11 mouse cellular contexts compared by ENCODE assay signal in the genomic region with DNA sequence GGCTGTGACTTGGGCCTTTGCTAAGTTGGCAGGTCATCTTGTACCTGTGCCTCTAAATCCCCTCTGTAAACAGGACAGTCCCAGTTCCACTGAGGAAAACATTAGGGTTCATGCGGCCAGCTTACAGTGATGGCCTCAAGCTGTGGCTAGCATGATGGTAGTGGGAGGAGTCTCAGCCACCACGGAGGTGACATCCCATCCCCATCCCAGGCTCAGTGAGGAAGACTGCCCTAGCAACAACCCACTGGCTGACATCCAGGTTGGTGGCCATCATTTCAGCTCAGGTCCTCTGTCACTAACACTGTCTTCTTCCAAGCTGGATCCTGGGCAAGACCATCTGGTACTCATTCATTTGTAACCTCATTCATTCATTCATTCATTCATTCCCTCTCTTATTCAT. TPM values are rescaled to one million over a fixed set of nuclear protein-coding genes. Genes with fewer than 3 reads are reported as not detected.
DNase-seq lines count a peak whose midpoint lies in the region; ATAC-seq and TF ChIP-seq lines count a peak whose summit lies in the region.
"Had no signal": no experiment of that assay in that cellular context is flagged by ENCODE, and none has a peak within 500 bp of the region (broad histone marks: within the 10 kb centered on the region; RNA-seq: fewer than 3 reads in every experiment).

No protein-coding gene starts in this region.

- no peaks in the 10 kb centered on the region for H3K9me3 ChIP-seq in forebrain, embryonic 15.5 days
- H3K9me3 ChIP-seq in hindbrain, embryonic 12.5 days (replicated peaks): no peaks in the 10 kb centered on the region
- no peaks in the 10 kb centered on the region for H3K9me3 ChIP-seq in midbrain, embryonic 16.5 days (replicated peaks; ENCODE audit: control insufficient read depth, low read length, poor library complexity, severe bottlenecking)
- H3K9me3 ChIP-seq in liver, embryonic 12.5 days (replicated peaks): no peaks in the 10 kb centered on the region

- peak overlapping the region; percentile 5 for H3K27ac ChIP-seq in left cerebral cortex, adult 2 months
- H3K27ac ChIP-seq in forebrain, embryonic 15.5 days (replicated peaks): peak overlapping the region; percentile 85
- H3K27ac ChIP-seq in hindbrain, embryonic 12.5 days: peak overlapping the region; percentile 90
- H3K27ac ChIP-seq in midbrain, embryonic 16.5 days (ENCODE audit: low read length): peak overlapping the region; percentile 36; the same call in 1 of the 2 replicates
- H3K27ac ChIP-seq in liver, embryonic 12.5 days: no peak overlapping the region

- TF ChIP-seq CTCF in left cerebral cortex, adult 2 months (IDR thresholded peaks at IDR 0.05): no peak

- no peak for DNase-seq in left cerebral cortex, adult 2 months (ENCODE audit: extremely low spot score in 1 of 2, low spot score in 2 of 2)
- DNase-seq in left cerebral cortex, postnatal 10 days (ENCODE audit: extremely low spot score in 1 of 2, low spot score in 2 of 2): no peak
- no peak for DNase-seq in frontal cortex, adult 2 months (ENCODE audit: extremely low spot score in 1 of 2, low spot score in 1 of 2)
- DNase-seq: kidney, adult 18-20 months; kidney, postnatal 4 days had no signal

- ATAC-seq in forebrain, embryonic 15.5 days (replicated peaks): peak; percentile 15; the same call in 1 of the 2 replicates
- peak; percentile 8; the same call in 1 of the 2 replicates for ATAC-seq in hindbrain, embryonic 12.5 days (ENCODE audit: low FRiP score)
- peak; percentile 3; the same call in 1 of the 2 replicates for ATAC-seq in midbrain, embryonic 16.5 days
- no peak for ATAC-seq in liver, embryonic 12.5 days

- H3K36me3 ChIP-seq in forebrain, embryonic 15.5 days: no peaks in the 10 kb centered on the region
- no peaks in the 10 kb centered on the region for H3K36me3 ChIP-seq in hindbrain, embryonic 12.5 days
- H3K36me3 ChIP-seq in midbrain, embryonic 16.5 days (ENCODE audit: control insufficient read depth, insufficient read depth, low read length): no peaks in the 10 kb centered on the region
- H3K36me3 ChIP-seq in liver, embryonic 12.5 days: no peaks in the 10 kb centered on the region

- no peak overlapping the region for H3K9ac ChIP-seq in forebrain, embryonic 15.5 days (replicated peaks)
- no peak overlapping the region for H3K9ac ChIP-seq in hindbrain, embryonic 12.5 days
- H3K9ac ChIP-seq in midbrain, embryonic 16.5 days (ENCODE audit: low read depth, low read length): no peak overlapping the region
- H3K9ac ChIP-seq in liver, embryonic 12.5 days: no peak overlapping the region

- H3K4me1 ChIP-seq in forebrain, embryonic 15.5 days: peaks cover 63% of the 10 kb centered on the region
- H3K4me1 ChIP-seq in hindbrain, embryonic 12.5 days: peaks cover 59% of the 10 kb centered on the region
- peaks cover 45% of the 10 kb centered on the region for H3K4me1 ChIP-seq in midbrain, embryonic 16.5 days (ENCODE audit: control insufficient read depth, insufficient read depth, low read length)
- H3K4me1 ChIP-seq in liver, embryonic 12.5 days: peaks cover 11% of the 10 kb centered on the region; the same call in 1 of the 2 replicates

- H3K4me3 ChIP-seq in left cerebral cortex, adult 2 months: no peak overlapping the region
- H3K4me3 ChIP-seq in forebrain, embryonic 15.5 days: no peak overlapping the region
- H3K4me3 ChIP-seq in hindbrain, embryonic 12.5 days: no peak overlapping the region
- H3K4me3 ChIP-seq in midbrain, embryonic 16.5 days (ENCODE audit: low read depth, low read length): no peak overlapping the region
- H3K4me3 ChIP-seq in liver, embryonic 12.5 days: no peak overlapping the region

- H3K27me3 ChIP-seq in forebrain, embryonic 15.5 days: no peaks in the 10 kb centered on the region
- H3K27me3 ChIP-seq in hindbrain, embryonic 12.5 days: no peaks in the 10 kb centered on the region
- no peaks in the 10 kb centered on the region for H3K27me3 ChIP-seq in midbrain, embryonic 16.5 days (ENCODE audit: control insufficient read depth, insufficient read depth, low read depth, low read length)
- no peaks in the 10 kb centered on the region for H3K27me3 ChIP-seq in liver, embryonic 12.5 days (replicated peaks)

- intact Hi-C loops in left cerebral cortex, adult 2 months (cut with DNase I): no loop called here
- intact Hi-C loops in left cerebral cortex, postnatal 10 days (cut with DNase I): no loop called here

- WGBS in forebrain, embryonic 15.5 days: 50% methylated on average over 2 of the region's 2 CpGs
- WGBS in hindbrain, embryonic 12.5 days: 53% methylated on average over 2 of the region's 2 CpGs
- WGBS in midbrain, embryonic 16.5 days: 63% methylated on average over 2 of the region's 2 CpGs
- WGBS in liver, embryonic 12.5 days (ENCODE audit: insufficient replicate concordance): 51% methylated on average over 2 of the region's 2 CpGs

- 0 out of 2 replicates have a peak overlapping the region, but pooled peaks have one; percentile 0 for H3K4me2 ChIP-seq in forebrain, embryonic 15.5 days (replicated peaks)
- H3K4me2 ChIP-seq in hindbrain, embryonic 12.5 days (replicated peaks): no peak overlapping the region
- no peak overlapping the region for H3K4me2 ChIP-seq in midbrain, embryonic 16.5 days (ENCODE audit: low read length)
- no peak overlapping the region for H3K4me2 ChIP-seq in liver, embryonic 12.5 days
- H3K4me2 ChIP-seq: heart, embryonic 11.5 days; liver, embryonic 11.5 days had no signal

RNA-seq across cellular contexts. Expression of a gene that starts 12.0 kb away (rescaled TPM):
- total RNA-seq in left cerebral cortex, adult 2 months (2021): 100 to 1,000 TPM; 136 to 167 TPM
- total RNA-seq in left cerebral cortex, postnatal 10 days (2021): 100 to 1,000 TPM; 385 to 392 TPM
- 84.9 and 85.7 TPM in 2 replicates for polyA plus RNA-seq in forebrain, embryonic 15.5 days (2015; fragmentation: Nextera tagmentation; extraction: Ambion mirVana)
- polyA plus RNA-seq in hindbrain, embryonic 12.5 days (2016; fragmentation: Nextera tagmentation; extraction: Ambion mirVana): 60.5 and 66.7 TPM in 2 replicates
- 188 and 205 TPM in 2 replicates for polyA plus RNA-seq in midbrain, embryonic 16.5 days (2015; fragmentation: Nextera tagmentation; extraction: Ambion mirVana)
- polyA plus RNA-seq in frontal cortex, adult 2 months (2012; rRNA removed): 94.8 and 103 TPM in 2 replicates
- 8.0 and 9.8 TPM in 2 replicates for polyA plus RNA-seq in liver, embryonic 12.5 days (2016; fragmentation: Nextera tagmentation; extraction: Ambion mirVana)
